Mouse (Mus musculus) left cerebral cortex, adult 18-20 months (tissue): ENCODE results near the gene Il18r1. TPM values are rescaled to one million over a fixed set of nuclear protein-coding genes. Genes with fewer than 3 reads are reported as not detected.

Source experiments
- DNase-seq, 2 experiments: peaks; one replicate each; pipeline ENCODE4 v3.0.0; 2021 to 2022; ENCODE audit warnings: low spot score in 2 of 2, mixed read lengths in 1 of 2
- total RNA-seq, 2 experiments: library from RNA; stranded (reverse); gene quantifications; 2 replicates each; pipeline ENCODE4 v1.2.3; 2021

The Il18r1 gene
- total RNA-seq, 2 experiments from 2014 or later = not detected

GRCm38 (mm10) chr1:40479505-40479923, 14.2 kb downstream of the Il18r1 start:
- DNase-seq = no peak

- no peak for DNase-seq
Observed at GRCm38 (mm10) chr1:40494594-40494993, 29.2 kb downstream of the Il18r1 start.

GRCm38 (mm10) chr1:40499708-40500107, 34.4 kb downstream of the Il18r1 start:
- no peak for DNase-seq

- no peak for DNase-seq
Observed at GRCm38 (mm10) chr1:40501126-40501525, 35.8 kb downstream of the Il18r1 start.

GRCm38 (mm10) chr1:40501546-40502398, 36.4 kb downstream of the Il18r1 start:
- peak in 1 of 2 experiments; percentile 3 for DNase-seq

- no peak for DNase-seq
Observed at GRCm38 (mm10) chr1:40504548-40504947, 39.2 kb downstream of the Il18r1 start.

GRCm38 (mm10) chr1:40514851-40515585, 49.7 kb downstream of the Il18r1 start, which contains the start of gene Il18rap:
Gene Il18rap (plus strand): TSS chr1:40515362.
- no peak for DNase-seq

GRCm38 (mm10) chr1:40516364-40516763, 51.0 kb downstream of the Il18r1 start:
- DNase-seq = no peak

GRCm38 (mm10) chr1:40522918-40523317, 57.6 kb downstream of the Il18r1 start:
- no peak for DNase-seq

GRCm38 (mm10) chr1:40523971-40524722, 58.8 kb downstream of the Il18r1 start:
- no peak for DNase-seq

- DNase-seq = no peak
Observed at GRCm38 (mm10) chr1:40529287-40529686, 63.9 kb downstream of the Il18r1 start.

- DNase-seq = no peak
Observed at GRCm38 (mm10) chr1:40537577-40537976, 72.2 kb downstream of the Il18r1 start.

- peak; percentile 64 to 82 for DNase-seq
Observed at GRCm38 (mm10) chr1:40544650-40545049, 79.3 kb downstream of the Il18r1 start.

GRCm38 (mm10) chr1:40546645-40547044, 81.3 kb downstream of the Il18r1 start:
- no peak for DNase-seq

GRCm38 (mm10) chr1:40547064-40547572, 81.8 kb downstream of the Il18r1 start:
- DNase-seq = no peak

- DNase-seq = no peak
Observed at GRCm38 (mm10) chr1:40547762-40548161, 82.4 kb downstream of the Il18r1 start.

Other genes starting within 250 kb of the Il18r1 start
- gene Il1r1, start 240.5 kb upstream of the Il18r1 start, total RNA-seq = 1 to 10 TPM; 2.0 to 2.8 TPM
- 1 to 10 TPM; 1.2 to 1.5 TPM for gene Il1rl2, start 140.9 kb upstream of the Il18r1 start, total RNA-seq
- under 1 TPM in 1 of 2 experiments, not detected in 1; 0.09 TPM for gene Il1rl1, start 36.0 kb upstream of the Il18r1 start, total RNA-seq
- under 1 TPM in 1 of 2 experiments, not detected in 1; 0.16 TPM for gene Il18rap, start 49.8 kb downstream of the Il18r1 start, total RNA-seq
- under 1 TPM; 0.61 to 0.77 TPM for gene Slc9a4, start 114.5 kb downstream of the Il18r1 start, total RNA-seq
- gene Slc9a2, start 215.0 kb downstream of the Il18r1 start, total RNA-seq = 1 to 10 TPM; 2.7 to 3.9 TPM